Mouse (Mus musculus): Measurements from ENCODE around the gene Ptprt. TPM values are rescaled to one million over a fixed set of nuclear protein-coding genes. Genes with fewer than 3 reads are reported as not detected.
A peak's percentile ranks its signal among the peaks of the same experiment; 100 is the strongest.
"Not testable (repeated sequence)": the region's sequence is repeated elsewhere in the genome, so short reads cannot be mapped to it uniquely, and the experiment has no call there.

The Ptprt gene
- polyA plus RNA-seq, 1 experiment from 2014 or later = 1.8 TPM

GRCm38 (mm10) chr2:161527192-161527591 is 1133.8 kb downstream of the Ptprt start:
- no peaks in the 10 kb centered on the region for H3K9me3 ChIP-seq (ENCODE audit: control insufficient read depth, low read length)
- no peak overlapping the region for H3K4me2 ChIP-seq (ENCODE audit: low read depth, low read length, severe bottlenecking)
- ATAC-seq (replicated peaks; ENCODE audit: low FRiP score) (no peak), DNase-seq (ENCODE audit: low spot score) (no peak)
- no peaks in the 10 kb centered on the region for H3K27me3 ChIP-seq (ENCODE audit: control insufficient read depth, insufficient read depth, low read length)
- WGBS = 71% methylated on average over 1 of the region's 1 CpGs
- H3K27ac ChIP-seq (ENCODE audit: low read depth, low read length) = no peak overlapping the region
- H3K4me1 ChIP-seq (replicated peaks; ENCODE audit: control insufficient read depth, insufficient read depth, low read length) = no peaks in the 10 kb centered on the region
- no peaks in the 10 kb centered on the region for H3K36me3 ChIP-seq (ENCODE audit: control insufficient read depth, insufficient read depth, low read length)
- no peak overlapping the region for H3K4me3 ChIP-seq (ENCODE audit: low read depth, low read length)
- H3K9ac ChIP-seq (ENCODE audit: low read length) = no peak overlapping the region

- WGBS = 72% methylated on average over 2 of the region's 2 CpGs
- no peak for ATAC-seq (replicated peaks; ENCODE audit: low FRiP score)
Measured at GRCm38 (mm10) chr2:161519671-161520070, 1141.3 kb downstream of the Ptprt start.

GRCm38 (mm10) chr2:161516921-161517320 is 1144.0 kb downstream of the Ptprt start:
- ATAC-seq (replicated peaks; ENCODE audit: low FRiP score) = no peak
- no peak overlapping the region for H3K4me2 ChIP-seq (ENCODE audit: low read depth, low read length, severe bottlenecking)
- WGBS = 59% methylated on average over 5 of the region's 5 CpGs
- DNase-seq (ENCODE audit: low spot score) = no peak
- H3K27ac ChIP-seq (ENCODE audit: low read depth, low read length) = no peak overlapping the region
- no peaks in the 10 kb centered on the region for H3K27me3 ChIP-seq (ENCODE audit: control insufficient read depth, insufficient read depth, low read length)
- H3K4me1 ChIP-seq (replicated peaks; ENCODE audit: control insufficient read depth, insufficient read depth, low read length) = no peaks in the 10 kb centered on the region
- H3K36me3 ChIP-seq (ENCODE audit: control insufficient read depth, insufficient read depth, low read length) = no peaks in the 10 kb centered on the region
- no peak overlapping the region for H3K9ac ChIP-seq (ENCODE audit: low read length)
- H3K4me3 ChIP-seq (ENCODE audit: low read depth, low read length) = no peak overlapping the region
- no peaks in the 10 kb centered on the region for H3K9me3 ChIP-seq (ENCODE audit: control insufficient read depth, low read length)

More at GRCm38 (mm10) chr2:161519671-161520070, 1141.3 kb downstream of the Ptprt start:
- no peaks in the 10 kb centered on the region for H3K36me3 ChIP-seq (ENCODE audit: control insufficient read depth, insufficient read depth, low read length)
- no peaks in the 10 kb centered on the region for H3K27me3 ChIP-seq (ENCODE audit: control insufficient read depth, insufficient read depth, low read length)
- DNase-seq (ENCODE audit: low spot score) = no peak
- H3K4me2 ChIP-seq (ENCODE audit: low read depth, low read length, severe bottlenecking) = no peak overlapping the region
- no peak overlapping the region for H3K4me3 ChIP-seq (ENCODE audit: low read depth, low read length)
- H3K9ac ChIP-seq (ENCODE audit: low read length) = no peak overlapping the region
- no peaks in the 10 kb centered on the region for H3K4me1 ChIP-seq (replicated peaks; ENCODE audit: control insufficient read depth, insufficient read depth, low read length)
- H3K27ac ChIP-seq (ENCODE audit: low read depth, low read length) = no peak overlapping the region
- no peaks in the 10 kb centered on the region for H3K9me3 ChIP-seq (ENCODE audit: control insufficient read depth, low read length)

GRCm38 (mm10) chr2:161513256-161513655 is 1147.7 kb downstream of the Ptprt start:
- Histone ChIP-seq H3K4me2 (ENCODE audit: low read depth, low read length, severe bottlenecking) (no peak overlapping the region), H3K36me3 (ENCODE audit: control insufficient read depth, insufficient read depth, low read length) (no peaks in the 10 kb centered on the region), H3K27ac (ENCODE audit: low read depth, low read length) (no peak overlapping the region), H3K4me3 (ENCODE audit: low read depth, low read length) (no peak overlapping the region), H3K27me3 (ENCODE audit: control insufficient read depth, insufficient read depth, low read length) (no peaks in the 10 kb centered on the region), H3K9ac (ENCODE audit: low read length) (no peak overlapping the region), H3K4me1 (replicated peaks; ENCODE audit: control insufficient read depth, insufficient read depth, low read length) (no peaks in the 10 kb centered on the region), H3K9me3 (ENCODE audit: control insufficient read depth, low read length) (no peaks in the 10 kb centered on the region)
- ATAC-seq (replicated peaks; ENCODE audit: low FRiP score) (no peak), DNase-seq (ENCODE audit: low spot score) (no peak)
- 87% methylated on average over 1 of the region's 1 CpGs for WGBS

- DNase-seq (ENCODE audit: low spot score); H3K36me3 ChIP-seq (ENCODE audit: control insufficient read depth, insufficient read depth, low read length); H3K27ac ChIP-seq (ENCODE audit: low read depth, low read length); H3K27me3 ChIP-seq (ENCODE audit: control insufficient read depth, insufficient read depth, low read length); H3K4me3 ChIP-seq (ENCODE audit: low read depth, low read length); H3K4me1 ChIP-seq (replicated peaks; ENCODE audit: control insufficient read depth, insufficient read depth, low read length); H3K9ac ChIP-seq (ENCODE audit: low read length); H3K4me2 ChIP-seq (ENCODE audit: low read depth, low read length, severe bottlenecking); H3K9me3 ChIP-seq (ENCODE audit: control insufficient read depth, low read length): not testable (repeated sequence)
- peak; percentile 82 for ATAC-seq (replicated peaks; ENCODE audit: low FRiP score)
- 19% methylated on average over 5 of the region's 15 CpGs for WGBS
Measured at GRCm38 (mm10) chr2:161511880-161512570, 1148.9 kb downstream of the Ptprt start.

GRCm38 (mm10) chr2:161511101-161511759 is 1149.7 kb downstream of the Ptprt start:
- ATAC-seq (replicated peaks; ENCODE audit: low FRiP score) (0 out of 2 replicates have a peak, but pooled peaks have one; percentile 47), DNase-seq (ENCODE audit: low spot score) (no peak)
- Histone ChIP-seq H3K27ac (ENCODE audit: low read depth, low read length) (no peak overlapping the region), H3K9me3 (ENCODE audit: control insufficient read depth, low read length) (no peaks in the 10 kb centered on the region), H3K27me3 (ENCODE audit: control insufficient read depth, insufficient read depth, low read length) (no peaks in the 10 kb centered on the region), H3K9ac (ENCODE audit: low read length) (peak overlapping the region; percentile 53), H3K36me3 (ENCODE audit: control insufficient read depth, insufficient read depth, low read length) (no peaks in the 10 kb centered on the region), H3K4me3 (ENCODE audit: low read depth, low read length) (peak overlapping the region; percentile 37), H3K4me2 (ENCODE audit: low read depth, low read length, severe bottlenecking) (peak overlapping the region; percentile 61), H3K4me1 (replicated peaks; ENCODE audit: control insufficient read depth, insufficient read depth, low read length) (no peaks in the 10 kb centered on the region)
- WGBS = 17% methylated on average over 8 of the region's 8 CpGs

- no peaks in the 10 kb centered on the region for H3K36me3 ChIP-seq (ENCODE audit: control insufficient read depth, insufficient read depth, low read length)
- 7% methylated on average over 13 of the region's 13 CpGs for WGBS
- peaks cover 7% of the 10 kb centered on the region; the same call in 1 of the 2 replicates for H3K4me1 ChIP-seq (replicated peaks; ENCODE audit: control insufficient read depth, insufficient read depth, low read length)
- H3K4me2 ChIP-seq (ENCODE audit: low read depth, low read length, severe bottlenecking) = peak overlapping the region; percentile 46
- H3K4me3 ChIP-seq (ENCODE audit: low read depth, low read length) = peak overlapping the region; percentile 20; the same call in 1 of the 2 replicates
- DNase-seq (ENCODE audit: low spot score) (peak; percentile 55), ATAC-seq (replicated peaks; ENCODE audit: low FRiP score) (peak; percentile 46; the same call in 1 of the 2 replicates)
- no peak overlapping the region for H3K27ac ChIP-seq (ENCODE audit: low read depth, low read length)
- no peaks in the 10 kb centered on the region for H3K9me3 ChIP-seq (ENCODE audit: control insufficient read depth, low read length)
- H3K9ac ChIP-seq (ENCODE audit: low read length) = peak overlapping the region; percentile 10
- no peaks in the 10 kb centered on the region for H3K27me3 ChIP-seq (ENCODE audit: control insufficient read depth, insufficient read depth, low read length)
Measured at GRCm38 (mm10) chr2:161499097-161499899, 1161.6 kb downstream of the Ptprt start.

GRCm38 (mm10) chr2:161498449-161499096 is 1162.4 kb downstream of the Ptprt start:
- no peaks in the 10 kb centered on the region for H3K36me3 ChIP-seq (ENCODE audit: control insufficient read depth, insufficient read depth, low read length)
- H3K27me3 ChIP-seq (ENCODE audit: control insufficient read depth, insufficient read depth, low read length) = no peaks in the 10 kb centered on the region
- peak overlapping the region; percentile 10 for H3K9ac ChIP-seq (ENCODE audit: low read length)
- H3K9me3 ChIP-seq (ENCODE audit: control insufficient read depth, low read length) = no peaks in the 10 kb centered on the region
- H3K4me2 ChIP-seq (ENCODE audit: low read depth, low read length, severe bottlenecking) = peak overlapping the region; percentile 46
- no peak overlapping the region for H3K27ac ChIP-seq (ENCODE audit: low read depth, low read length)
- peak; percentile 52 for DNase-seq (ENCODE audit: low spot score)
- peak; percentile 58 for ATAC-seq (replicated peaks; ENCODE audit: low FRiP score)
- 16% methylated on average over 13 of the region's 13 CpGs for WGBS
- H3K4me3 ChIP-seq (ENCODE audit: low read depth, low read length) = peak overlapping the region; percentile 20; the same call in 1 of the 2 replicates
- H3K4me1 ChIP-seq (replicated peaks; ENCODE audit: control insufficient read depth, insufficient read depth, low read length) = peaks cover 7% of the 10 kb centered on the region; the same call in 1 of the 2 replicates
